Mouse (Mus musculus): ENCODE measurements at regions not wholly inside any gene's neighbourhood (a gene's known extent, or its start where the extent isn't known, plus 50 kb on each side); places are given as distances from the start of the nearest gene placed in this dataset.

DNA sequence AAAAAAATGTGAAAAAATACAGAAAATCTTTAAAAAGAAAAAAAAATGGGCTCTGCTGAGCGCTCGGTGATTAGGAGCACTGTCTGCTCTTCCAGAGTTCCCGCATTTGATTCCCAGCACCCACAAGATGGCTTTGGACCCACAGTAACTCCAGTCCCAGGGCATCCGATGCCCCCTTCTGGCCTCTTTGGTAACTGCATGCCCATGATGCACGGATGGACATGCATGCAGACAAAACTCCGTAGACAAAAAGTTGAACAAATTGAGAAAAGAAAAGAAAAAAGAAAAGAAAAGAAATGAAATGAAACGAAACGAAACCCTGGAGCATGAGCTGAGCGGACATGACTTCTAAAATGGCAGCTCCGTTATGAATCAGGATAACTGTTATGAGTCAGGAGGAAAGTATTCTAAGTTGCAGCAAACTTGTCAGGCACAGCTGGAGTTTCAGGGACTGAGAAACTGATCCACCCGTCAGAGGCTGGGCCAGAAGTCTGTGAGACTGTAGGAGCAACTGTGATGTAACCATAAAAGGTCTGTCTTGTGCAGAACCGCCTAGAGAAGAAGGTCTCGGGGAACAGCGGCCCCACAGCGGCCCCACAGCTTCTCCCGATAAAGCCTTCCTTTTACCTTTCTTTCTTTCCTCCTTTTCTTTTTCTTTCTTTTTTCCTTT, 102.3 kb upstream of the Ubr2 start:
- no peak overlapping the region for H3K9ac ChIP-seq (ENCODE audit: low read depth, low read length)
- ATAC-seq (replicated peaks; ENCODE audit: low FRiP score) (no peak), DNase-seq (ENCODE audit: low spot score) (no peak)
- H3K4me3 ChIP-seq (ENCODE audit: low read depth, low read length) = no peak overlapping the region
- 84% methylated on average over 16 of the region's 16 CpGs for WGBS
- H3K27me3 ChIP-seq (replicated peaks; ENCODE audit: control insufficient read depth, insufficient read depth, low read length) = no peaks in the 10 kb centered on the region
- no peak overlapping the region for H3K27ac ChIP-seq (ENCODE audit: low read depth, low read length)
- no peaks in the 10 kb centered on the region for H3K4me1 ChIP-seq (replicated peaks; ENCODE audit: control insufficient read depth, insufficient read depth, low read length)
- no peak overlapping the region for H3K4me2 ChIP-seq
- no peaks in the 10 kb centered on the region for H3K36me3 ChIP-seq (ENCODE audit: control insufficient read depth, insufficient read depth, low read length)
- H3K9me3 ChIP-seq (ENCODE audit: control insufficient read depth, low read length) = no peaks in the 10 kb centered on the region

- 88% methylated on average over 4 of the region's 4 CpGs for WGBS
Observed at GRCm38 (mm10) chr17:47110836-47111235, 100.5 kb upstream of the Ubr2 start.

GRCm38 (mm10) chr17:47104328-47104727, 94.0 kb upstream of the Ubr2 start:
- Histone ChIP-seq H3K4me3 (ENCODE audit: low read depth, low read length) (no peak overlapping the region), H3K27ac (ENCODE audit: low read depth, low read length) (no peak overlapping the region), H3K36me3 (ENCODE audit: control insufficient read depth, insufficient read depth, low read length) (no peaks in the 10 kb centered on the region), H3K27me3 (replicated peaks; ENCODE audit: control insufficient read depth, insufficient read depth, low read length) (no peaks in the 10 kb centered on the region), H3K9me3 (ENCODE audit: control insufficient read depth, low read length) (no peaks in the 10 kb centered on the region), H3K4me1 (replicated peaks; ENCODE audit: control insufficient read depth, insufficient read depth, low read length) (no peaks in the 10 kb centered on the region), H3K4me2 (no peak overlapping the region), H3K9ac (ENCODE audit: low read depth, low read length) (no peak overlapping the region)
- DNase-seq (ENCODE audit: low spot score) (no peak), ATAC-seq (replicated peaks; ENCODE audit: low FRiP score) (no peak)
- WGBS = 68% methylated on average over 4 of the region's 4 CpGs

More at GRCm38 (mm10) chr17:47110836-47111235, 100.5 kb upstream of the Ubr2 start:
- H3K27me3 ChIP-seq (replicated peaks; ENCODE audit: control insufficient read depth, insufficient read depth, low read length) = no peaks in the 10 kb centered on the region
- H3K27ac ChIP-seq (ENCODE audit: low read depth, low read length) = no peak overlapping the region
- no peaks in the 10 kb centered on the region for H3K9me3 ChIP-seq (ENCODE audit: control insufficient read depth, low read length)
- no peak overlapping the region for H3K4me2 ChIP-seq
- ATAC-seq (replicated peaks; ENCODE audit: low FRiP score) (no peak), DNase-seq (ENCODE audit: low spot score) (no peak)
- H3K9ac ChIP-seq (ENCODE audit: low read depth, low read length) = no peak overlapping the region
- no peak overlapping the region for H3K4me3 ChIP-seq (ENCODE audit: low read depth, low read length)
- no peaks in the 10 kb centered on the region for H3K36me3 ChIP-seq (ENCODE audit: control insufficient read depth, insufficient read depth, low read length)
- no peaks in the 10 kb centered on the region for H3K4me1 ChIP-seq (replicated peaks; ENCODE audit: control insufficient read depth, insufficient read depth, low read length)

DNA sequence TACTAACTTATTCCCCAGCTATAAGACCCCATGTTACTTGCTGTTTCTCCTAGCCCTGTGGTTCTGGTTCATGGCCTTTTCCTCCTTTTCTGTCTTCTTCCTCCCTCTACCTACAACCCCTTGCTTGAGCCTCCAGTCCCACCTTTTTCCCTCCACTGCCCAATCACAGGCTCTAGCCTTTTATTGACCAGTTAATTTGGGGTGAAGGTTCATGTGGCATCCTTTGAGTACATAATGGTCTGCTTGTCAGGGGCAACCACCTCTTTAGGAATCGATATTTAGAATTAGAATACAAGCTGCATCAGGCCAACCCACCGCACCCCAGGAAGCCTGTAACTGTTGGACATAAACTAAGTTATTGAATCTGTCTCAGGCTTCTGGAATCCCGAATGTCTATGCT, 84.8 kb upstream of the Ubr2 start:
- H3K27me3 ChIP-seq (replicated peaks; ENCODE audit: control insufficient read depth, insufficient read depth, low read length) = no peaks in the 10 kb centered on the region
- 67% methylated on average over 3 of the region's 3 CpGs for WGBS
- no peak overlapping the region for H3K27ac ChIP-seq (ENCODE audit: low read depth, low read length)
- H3K4me2 ChIP-seq = no peak overlapping the region
- no peaks in the 10 kb centered on the region for H3K4me1 ChIP-seq (replicated peaks; ENCODE audit: control insufficient read depth, insufficient read depth, low read length)
- no peak overlapping the region for H3K9ac ChIP-seq (ENCODE audit: low read depth, low read length)
- ATAC-seq (replicated peaks; ENCODE audit: low FRiP score) (no peak), DNase-seq (ENCODE audit: low spot score) (peak; percentile 17)
- no peaks in the 10 kb centered on the region for H3K36me3 ChIP-seq (ENCODE audit: control insufficient read depth, insufficient read depth, low read length)
- no peaks in the 10 kb centered on the region for H3K9me3 ChIP-seq (ENCODE audit: control insufficient read depth, low read length)
- no peak overlapping the region for H3K4me3 ChIP-seq (ENCODE audit: low read depth, low read length)

- H3K4me3 ChIP-seq (ENCODE audit: low read depth, low read length) = no peak overlapping the region
- no peak overlapping the region for H3K4me2 ChIP-seq
- no peak for ATAC-seq (replicated peaks; ENCODE audit: low FRiP score)
- H3K9me3 ChIP-seq (ENCODE audit: control insufficient read depth, low read length) = no peaks in the 10 kb centered on the region; the same call in 1 of the 2 replicates
- no peak for DNase-seq (ENCODE audit: low spot score)
- no peaks in the 10 kb centered on the region for H3K27me3 ChIP-seq (replicated peaks; ENCODE audit: control insufficient read depth, insufficient read depth, low read length)
- no peaks in the 10 kb centered on the region for H3K36me3 ChIP-seq (ENCODE audit: control insufficient read depth, insufficient read depth, low read length)
- H3K27ac ChIP-seq (ENCODE audit: low read depth, low read length) = no peak overlapping the region
- no peaks in the 10 kb centered on the region for H3K4me1 ChIP-seq (replicated peaks; ENCODE audit: control insufficient read depth, insufficient read depth, low read length)
- WGBS = 88% methylated on average over 9 of the region's 9 CpGs
- no peak overlapping the region for H3K9ac ChIP-seq (ENCODE audit: low read depth, low read length)
Observed at GRCm38 (mm10) chr17:47092076-47092475, 81.7 kb upstream of the Ubr2 start.

- Histone ChIP-seq H3K9me3 (ENCODE audit: control insufficient read depth, low read length) (no peaks in the 10 kb centered on the region; the same call in 1 of the 2 replicates), H3K4me1 (replicated peaks; ENCODE audit: control insufficient read depth, insufficient read depth, low read length) (no peaks in the 10 kb centered on the region), H3K4me2 (no peak overlapping the region), H3K9ac (ENCODE audit: low read depth, low read length) (no peak overlapping the region), H3K27me3 (replicated peaks; ENCODE audit: control insufficient read depth, insufficient read depth, low read length) (no peaks in the 10 kb centered on the region), H3K27ac (ENCODE audit: low read depth, low read length) (no peak overlapping the region), H3K4me3 (ENCODE audit: low read depth, low read length) (no peak overlapping the region), H3K36me3 (ENCODE audit: control insufficient read depth, insufficient read depth, low read length) (no peaks in the 10 kb centered on the region)
- peak; percentile 20 for DNase-seq (ENCODE audit: low spot score)
- ATAC-seq (replicated peaks; ENCODE audit: low FRiP score) = no peak
- whole genome bisulfite sequencing = 78% methylated on average over 3 of the region's 3 CpGs
Observed at GRCm38 (mm10) chr17:47089769-47090168, 79.4 kb upstream of the Ubr2 start.

- no peaks in the 10 kb centered on the region for H3K36me3 ChIP-seq (ENCODE audit: control insufficient read depth, insufficient read depth, low read length)
- no peak overlapping the region for H3K9ac ChIP-seq (ENCODE audit: low read depth, low read length)
- no peaks in the 10 kb centered on the region for H3K27me3 ChIP-seq (replicated peaks; ENCODE audit: control insufficient read depth, insufficient read depth, low read length)
- H3K4me1 ChIP-seq (replicated peaks; ENCODE audit: control insufficient read depth, insufficient read depth, low read length) = no peaks in the 10 kb centered on the region
- 90% methylated on average over 2 of the region's 2 CpGs for WGBS
- ATAC-seq (replicated peaks; ENCODE audit: low FRiP score) = no peak
- H3K9me3 ChIP-seq (ENCODE audit: control insufficient read depth, low read length) = no peaks in the 10 kb centered on the region
- DNase-seq (ENCODE audit: low spot score) = no peak
- no peak overlapping the region for H3K27ac ChIP-seq (ENCODE audit: low read depth, low read length)
- H3K4me2 ChIP-seq = no peak overlapping the region
- H3K4me3 ChIP-seq (ENCODE audit: low read depth, low read length) = no peak overlapping the region
Observed at GRCm38 (mm10) chr17:47069206-47069605, 58.9 kb upstream of the Ubr2 start.

DNA sequence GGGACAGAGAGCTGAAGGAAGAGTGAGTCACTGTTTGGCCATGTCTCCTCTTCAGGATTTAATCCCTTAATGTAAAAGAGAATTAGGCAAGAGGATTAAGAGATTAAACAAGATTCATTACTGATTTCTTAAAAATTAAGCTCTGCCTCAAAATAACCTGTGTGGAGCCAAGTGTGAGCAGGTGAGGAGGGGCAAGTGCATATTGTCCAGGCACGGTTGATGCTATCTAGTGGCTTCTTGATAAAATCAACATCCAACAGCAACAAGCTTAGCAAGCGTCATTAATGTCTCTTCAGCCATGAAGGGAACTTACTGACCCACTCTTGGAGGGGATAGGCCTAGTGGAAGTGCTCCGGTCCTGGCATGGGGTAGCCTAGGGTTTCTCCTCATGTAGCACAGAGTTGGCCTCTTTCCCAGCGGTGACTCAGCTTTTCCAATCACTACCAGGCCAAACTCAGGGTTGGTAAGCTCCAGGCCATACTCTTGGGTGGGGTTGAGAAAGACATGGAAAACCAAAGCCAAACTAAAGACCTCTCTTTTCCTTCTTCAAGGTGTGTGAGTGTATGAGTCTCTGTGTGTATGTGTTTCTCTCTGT, 55.0 kb upstream of the Ubr2 start:
- Histone ChIP-seq H3K9me3 (ENCODE audit: control insufficient read depth, low read length) (no peaks in the 10 kb centered on the region), H3K4me3 (ENCODE audit: low read depth, low read length) (no peak overlapping the region), H3K9ac (ENCODE audit: low read depth, low read length) (no peak overlapping the region), H3K36me3 (ENCODE audit: control insufficient read depth, insufficient read depth, low read length) (no peaks in the 10 kb centered on the region), H3K27me3 (replicated peaks; ENCODE audit: control insufficient read depth, insufficient read depth, low read length) (no peaks in the 10 kb centered on the region), H3K4me1 (replicated peaks; ENCODE audit: control insufficient read depth, insufficient read depth, low read length) (no peaks in the 10 kb centered on the region), H3K4me2 (no peak overlapping the region), H3K27ac (ENCODE audit: low read depth, low read length) (no peak overlapping the region)
- no peak for ATAC-seq (replicated peaks; ENCODE audit: low FRiP score)
- 80% methylated on average over 4 of the region's 4 CpGs for WGBS
- DNase-seq (ENCODE audit: low spot score) = no peak

All from liver, embryonic 11.5 days (tissue).